Mouse (Mus musculus) urinary bladder, postnatal 14 days (tissue): ENCODE data around the gene Gsto1.
A peak's percentile ranks its signal among the peaks of the same experiment; 100 is the strongest.

Experiments
- DNase-seq: peaks from one replicate; pipeline ENCODE4 v3.0.0; 2021; ENCODE audit warnings: low spot score

Gsto1 gene

DNA sequence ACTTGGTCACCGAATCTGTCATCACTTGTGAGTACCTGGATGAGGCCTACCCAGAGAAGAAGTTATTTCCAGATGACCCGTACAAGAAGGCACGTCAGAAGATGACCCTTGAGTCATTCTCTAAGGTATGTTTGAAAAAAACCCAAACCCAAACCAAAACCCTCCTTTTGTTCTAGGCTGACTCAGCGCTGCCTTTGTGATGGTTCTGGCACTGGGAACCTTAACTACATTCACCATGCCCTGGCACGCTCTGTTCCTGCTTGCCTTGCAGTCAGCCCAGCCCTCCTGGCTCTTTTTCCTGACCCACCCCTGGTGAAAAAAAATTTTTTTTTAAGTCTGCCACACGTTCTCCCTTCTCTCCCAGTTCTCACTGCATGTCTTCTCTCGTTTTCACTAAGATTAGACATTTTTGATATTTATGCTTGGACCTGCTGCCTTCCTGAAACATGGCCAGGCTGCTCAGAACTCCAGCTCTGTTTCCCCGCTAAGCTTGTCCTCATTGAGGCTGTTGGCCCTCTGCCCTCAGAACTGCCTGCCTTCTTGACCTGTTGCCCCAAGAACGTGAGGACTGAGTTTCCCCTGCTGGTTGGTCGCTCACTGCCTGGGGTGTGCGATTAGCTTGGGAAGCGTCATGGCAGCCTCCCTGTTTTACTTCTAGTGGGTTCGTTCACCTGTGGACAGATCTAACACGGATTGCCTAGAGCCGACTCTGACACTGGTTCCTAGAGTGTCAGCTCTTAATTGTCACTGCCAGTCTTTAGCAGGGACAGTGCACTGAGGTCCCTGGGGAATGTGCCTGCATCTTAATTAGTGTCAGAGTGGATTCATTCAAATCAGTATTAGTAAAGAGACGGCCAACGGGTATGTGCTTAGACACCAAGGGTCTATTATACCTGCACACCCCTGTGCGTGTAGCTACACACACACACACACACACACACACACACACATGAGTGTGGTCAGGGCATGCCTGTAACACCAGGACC, 3.5 kb downstream of the Gsto1 start:
- DNase-seq, result peak; percentile 52

- no peak for DNase-seq
Observed at GRCm38 (mm10) chr19:47859180-47859579, 4.4 kb downstream of the Gsto1 start.

GRCm38 (mm10) chr19:47862581-47862980, 7.8 kb downstream of the Gsto1 start:
- DNase-seq, result no peak

DNA sequence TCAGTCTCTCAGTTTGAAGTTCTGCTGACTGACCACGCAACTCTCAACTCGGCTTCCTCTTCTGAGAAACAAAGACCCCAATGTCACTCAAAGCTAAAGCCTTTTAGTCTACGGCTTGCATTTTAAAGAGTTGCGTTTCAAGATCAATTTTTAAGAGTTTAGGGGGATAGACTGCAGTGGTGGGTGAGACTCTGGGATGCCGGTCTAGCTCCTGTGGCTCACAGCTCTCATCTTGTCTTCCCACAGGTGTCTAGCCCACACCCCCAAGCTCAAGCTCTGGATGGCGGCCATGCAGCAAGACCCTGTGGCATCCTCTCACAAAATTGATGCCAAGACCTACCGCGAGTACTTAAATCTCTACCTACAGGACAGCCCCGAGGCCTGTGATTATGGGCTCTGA, 9.3 kb downstream of the Gsto1 start:
- no peak for DNase-seq

DNA sequence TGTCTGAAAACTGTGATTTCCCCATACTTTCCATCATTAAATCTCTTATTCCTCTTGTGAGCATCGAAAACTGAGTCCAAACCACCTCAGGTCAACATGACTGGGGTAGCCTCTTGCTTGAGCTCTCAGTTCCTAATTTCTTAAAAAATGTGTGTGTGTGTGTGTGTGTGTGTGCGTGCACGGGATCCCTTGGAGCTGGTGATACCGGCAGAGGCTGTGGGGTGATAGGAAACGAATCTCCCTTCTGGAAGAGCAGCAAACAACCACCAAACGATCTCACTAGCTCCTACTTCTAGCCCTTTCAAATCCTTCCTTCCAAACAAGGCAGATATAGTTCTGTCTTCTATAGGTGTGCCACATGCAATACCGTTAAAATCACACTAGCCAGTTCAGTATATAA, 10.0 kb downstream of the Gsto1 start:
- DNase-seq, result no peak

DNA sequence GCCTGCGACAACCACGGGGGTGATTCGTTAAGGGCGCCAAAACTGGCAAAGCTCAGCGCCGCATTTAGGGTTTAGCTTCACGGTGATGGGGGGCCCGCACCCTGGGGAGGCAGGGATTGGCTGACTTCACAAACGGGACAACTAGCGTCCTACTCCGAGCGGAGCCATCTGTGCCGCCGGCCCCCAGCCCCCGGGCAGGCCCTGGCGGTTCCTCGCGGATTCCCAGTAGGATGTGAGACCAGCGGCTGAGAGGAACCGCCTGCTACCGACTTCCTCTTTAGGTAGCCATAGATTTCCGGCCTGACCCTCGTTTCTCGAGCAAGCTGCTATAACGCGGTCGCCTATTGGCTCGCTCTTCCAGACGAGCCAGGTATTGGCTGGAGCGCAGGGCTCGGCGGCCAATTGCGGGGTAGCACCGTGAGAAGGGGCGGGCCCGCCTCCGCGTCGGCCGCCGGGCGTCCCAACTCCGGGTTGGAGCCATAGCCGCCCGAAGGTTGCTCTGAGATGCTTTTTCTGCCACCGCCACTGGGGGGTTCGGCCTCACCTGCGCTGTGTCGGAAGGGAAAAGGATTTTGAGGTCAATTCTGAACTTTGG, 10.7 kb downstream of the Gsto1 start, which contains the start of gene Gsto2:
Gsto2 (plus strand) TSS at position 182 of the 595 bp plus-strand sequence.
- peak; percentile 94 for DNase-seq

GRCm38 (mm10) chr19:47867628-47868175, 12.9 kb downstream of the Gsto1 start:
- DNase-seq, result no peak

- no peak for DNase-seq
Observed at GRCm38 (mm10) chr19:47868951-47869350, 14.2 kb downstream of the Gsto1 start.

DNA sequence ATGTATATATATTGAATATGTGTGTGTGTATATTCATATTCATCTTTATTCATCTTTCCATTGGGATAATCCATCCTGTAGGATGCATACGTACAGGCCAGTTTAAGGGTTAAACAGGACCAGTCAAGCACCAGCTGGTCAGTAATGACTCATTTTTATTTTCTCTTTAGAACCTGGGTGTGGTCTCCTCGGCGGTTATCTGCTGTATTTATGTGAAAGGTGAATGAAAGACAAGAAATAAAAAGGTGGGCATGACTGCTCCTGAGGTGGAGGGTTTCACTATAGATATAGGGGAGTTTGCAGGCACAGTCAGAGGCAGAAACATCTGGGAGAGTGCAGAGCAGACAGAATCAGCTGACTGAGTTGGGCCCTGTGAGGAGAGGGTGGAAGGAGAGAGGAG, 14.7 kb downstream of the Gsto1 start:
- no peak for DNase-seq

GRCm38 (mm10) chr19:47870102-47870666, 15.4 kb downstream of the Gsto1 start:
- no peak for DNase-seq

- no peak for DNase-seq
Observed at GRCm38 (mm10) chr19:47871515-47871914, 16.7 kb downstream of the Gsto1 start.

GRCm38 (mm10) chr19:47876252-47876651, 21.5 kb downstream of the Gsto1 start:
- DNase-seq, result no peak

- DNase-seq, result no peak
Observed at GRCm38 (mm10) chr19:47881538-47881937, 26.8 kb downstream of the Gsto1 start.

GRCm38 (mm10) chr19:47882151-47882881, 27.5 kb downstream of the Gsto1 start:
- peak; percentile 82 for DNase-seq

- DNase-seq, result no peak
Observed at GRCm38 (mm10) chr19:47882882-47883254, 28.1 kb downstream of the Gsto1 start.

DNA sequence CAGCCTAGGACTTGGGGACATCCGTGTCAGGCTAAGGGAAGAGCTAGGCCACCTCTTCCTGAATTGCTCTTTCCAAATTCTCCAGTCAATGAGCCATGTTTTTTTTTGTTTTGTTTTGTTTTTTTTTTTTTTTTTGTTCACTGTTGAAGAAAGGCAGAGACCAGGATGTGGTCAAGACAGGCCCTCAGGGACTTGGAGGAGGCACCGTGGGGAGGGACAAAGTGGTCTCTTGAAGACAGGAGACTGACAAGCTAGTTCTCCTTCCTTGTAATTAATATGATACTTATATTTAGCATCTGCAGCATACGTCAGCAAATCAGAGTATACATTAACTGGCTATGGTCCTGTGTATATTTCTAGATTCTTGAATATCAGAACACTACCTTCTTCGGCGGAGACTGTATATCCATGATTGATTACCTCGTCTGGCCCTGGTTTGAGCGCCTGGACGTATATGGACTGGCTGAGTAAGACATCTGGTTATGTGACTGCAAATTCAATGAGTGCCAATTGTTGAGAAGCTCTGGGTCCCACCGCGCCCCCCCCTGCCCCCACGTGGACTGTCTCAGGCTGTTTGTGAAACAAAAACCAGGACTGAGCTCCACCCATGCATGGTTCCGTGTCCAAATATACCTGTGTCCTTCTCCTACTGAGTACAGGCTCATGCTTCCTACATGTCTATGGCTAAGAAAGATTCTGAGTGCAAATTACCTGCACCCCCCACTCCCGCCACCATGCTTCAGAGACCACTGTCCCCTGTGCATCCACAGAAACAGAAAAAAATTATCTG, 29.7 kb downstream of the Gsto1 start:
- DNase-seq, result no peak

DNA sequence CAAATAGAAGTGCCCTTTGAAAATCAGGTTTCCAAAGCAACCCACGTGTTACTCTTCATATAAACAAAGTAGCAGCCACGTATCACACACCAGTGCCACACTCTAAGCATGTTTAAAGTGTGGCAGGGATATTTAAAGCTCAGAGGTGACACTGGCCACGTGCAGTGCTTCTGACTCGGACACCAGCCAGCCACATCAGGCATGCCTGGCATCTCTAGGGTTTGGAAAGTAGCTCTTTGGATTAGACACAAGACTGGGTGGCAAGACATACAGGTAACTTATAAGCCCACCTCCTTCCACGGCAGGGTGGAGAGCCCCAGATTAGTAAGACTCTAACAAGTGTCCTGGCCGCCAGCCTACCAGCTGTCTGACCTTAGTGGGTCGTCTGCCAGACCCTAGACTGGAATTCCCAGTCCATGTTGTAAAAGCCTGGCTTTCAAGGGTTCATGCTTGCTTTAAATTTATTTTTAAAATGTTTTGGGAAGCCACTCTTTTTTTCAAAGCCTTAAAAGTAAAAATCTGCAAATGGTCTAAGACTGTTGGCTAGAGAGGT, 30.5 kb downstream of the Gsto1 start:
- no peak for DNase-seq

DNA sequence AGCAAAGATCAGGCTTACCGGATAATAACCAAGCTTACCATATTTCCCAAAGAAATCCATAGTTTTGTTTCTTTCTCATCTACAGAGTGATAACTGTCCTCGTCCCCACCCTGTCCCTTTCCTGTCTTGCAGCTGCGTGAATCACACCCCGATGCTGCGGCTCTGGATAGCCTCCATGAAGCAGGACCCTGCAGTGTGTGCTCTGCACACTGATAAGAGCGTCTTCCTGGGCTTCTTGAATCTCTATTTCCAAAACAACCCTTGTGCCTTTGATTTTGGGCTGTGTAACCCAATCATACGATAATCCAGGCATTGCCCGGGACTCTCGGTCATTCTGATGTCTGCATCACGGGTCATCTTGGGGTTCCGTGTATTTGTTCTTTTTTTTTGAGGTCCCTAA, 31.1 kb downstream of the Gsto1 start:
- DNase-seq, result no peak

DNA sequence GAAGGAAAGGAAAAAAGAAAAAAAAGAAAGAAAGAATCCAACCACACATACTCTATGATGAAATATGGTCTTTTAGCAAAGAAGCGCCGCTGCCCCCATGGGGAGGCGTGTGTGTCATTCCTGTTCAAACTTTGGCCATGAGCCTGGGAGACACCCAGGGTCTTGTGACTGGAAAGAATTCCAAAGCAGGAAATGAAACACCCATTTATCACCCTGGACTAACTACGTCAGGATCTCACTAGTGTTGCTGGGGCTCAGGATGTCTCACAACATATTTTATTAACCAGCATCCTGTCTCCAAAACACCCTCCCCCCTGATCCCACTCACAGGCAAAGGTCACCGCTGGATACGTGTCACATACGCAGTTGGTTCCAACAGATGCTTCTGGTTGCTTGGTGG, 31.8 kb downstream of the Gsto1 start:
- DNase-seq, result no peak

DNA sequence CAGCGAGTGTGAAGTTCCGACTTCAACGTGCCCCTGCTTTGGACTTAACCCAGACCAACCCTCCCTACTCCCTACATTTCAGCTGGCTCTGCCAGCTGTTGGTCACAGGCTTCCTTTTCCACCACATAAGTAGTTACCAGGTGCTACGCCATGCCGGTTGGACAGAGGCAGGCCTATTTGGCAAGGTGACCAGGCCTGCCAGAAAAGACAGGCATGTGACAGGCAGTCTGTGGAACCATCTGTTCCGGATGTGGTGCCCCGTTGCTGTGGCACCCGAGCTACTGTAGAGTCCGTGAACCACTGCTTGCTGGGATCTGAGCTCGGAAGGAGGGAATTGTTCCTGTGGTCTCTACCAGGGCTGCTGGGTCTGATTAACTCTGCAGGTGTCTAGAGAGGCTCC, 32.6 kb downstream of the Gsto1 start:
- DNase-seq, result no peak

GRCm38 (mm10) chr19:47888037-47888436, 33.3 kb downstream of the Gsto1 start:
- no peak for DNase-seq
